Mouse (Mus musculus) MEL (cell line): Measurements from ENCODE around the gene Map7. TPM values are rescaled to one million over a fixed set of nuclear protein-coding genes. Genes with fewer than 3 reads are reported as not detected.

Experiments
- DNase-seq: peaks from one replicate; pipeline ENCODE4 v3.0.0; 2011; ENCODE audit warnings: low read depth, low spot score
- H3K27ac ChIP-seq: 2 replicates; pipeline ENCODE4 v1.5.1; 2012; ENCODE audit warnings: low read depth, mild to moderate bottlenecking, control low read depth, low read length, moderate library complexity; ENCODE audit not compliant: control insufficient read depth
- H3K27me3 ChIP-seq, 2 experiments: fragments of 150-350 bp in 1 of 2; sonication (generic) in 1 of 2; 2 replicates each; pipeline ENCODE4 v1.6.1; 2012; ENCODE audit warnings: low read length in 2 of 2, mild to moderate bottlenecking in 2 of 2, improper control_type of control experiment in 1 of 2, moderate library complexity in 1 of 2; ENCODE audit not compliant: insufficient read depth in 2 of 2, control insufficient read depth in 1 of 2
- H3K36me3 ChIP-seq, 2 experiments: 2 replicates each; pipeline ENCODE4 v1.6.1; 2012 to 2014; ENCODE audit warnings: low read length in 2 of 2, improper control_type of control experiment in 1 of 2, inconsistent platforms in 1 of 2, mild to moderate bottlenecking in 1 of 2; ENCODE audit not compliant: insufficient read depth in 2 of 2, control insufficient read depth in 1 of 2
- H3K4me1 ChIP-seq, 2 experiments: fragments of 150-350 bp in 1 of 2; sonication (generic) in 1 of 2; 2 replicates each; pipeline ENCODE4 v1.6.1; 2012; ENCODE audit warnings: low read length in 2 of 2, improper control_type of control experiment in 1 of 2, mild to moderate bottlenecking in 1 of 2; ENCODE audit not compliant: insufficient read depth in 2 of 2, control insufficient read depth in 1 of 2
- H3K4me3 ChIP-seq, 2 experiments: fragments of 150-350 bp in 1 of 2; sonication (generic) in 1 of 2; 2 replicates each; pipeline ENCODE4 v1.5.1; 2012; ENCODE audit warnings: low read depth in 2 of 2, low read length in 2 of 2, mild to moderate bottlenecking in 2 of 2, moderate library complexity in 2 of 2, control low read depth in 1 of 2, improper control_type of control experiment in 1 of 2; ENCODE audit not compliant: control insufficient read depth in 1 of 2, insufficient read depth in 1 of 2
- H3K79me2 ChIP-seq: 2 replicates; pipeline ENCODE4 v1.6.1; 2012; ENCODE audit warnings: mild to moderate bottlenecking, low read length, moderate library complexity; ENCODE audit not compliant: control insufficient read depth, poor library complexity, insufficient read depth
- H3K9ac ChIP-seq: 2 replicates; pipeline ENCODE4 v1.6.1; 2012; ENCODE audit warnings: low read depth, mild to moderate bottlenecking, control low read depth, low read length, moderate library complexity; ENCODE audit not compliant: control insufficient read depth, poor library complexity, severe bottlenecking
- H3K9me3 ChIP-seq: fragments of 150-350 bp; sonication (generic); replicated peaks from 2 replicates; pipeline ENCODE4 v1.6.1; 2012; ENCODE audit warnings: mild to moderate bottlenecking, low read length, improper control_type of control experiment, moderate library complexity; ENCODE audit not compliant: insufficient read depth
- CHD2 ChIP-seq: IDR thresholded peaks from 2 replicates; pipeline ENCODE4 v1.6.1; 2011; ENCODE audit warnings: low read length, improper control_type of control experiment
- CTCF ChIP-seq, 3 experiments: IDR thresholded peaks in 2 of 3; conservative IDR thresholded peaks in 1 of 3; 2 replicates each; pipeline ENCODE4 v1.5.1; 2011 to 2012; ENCODE audit warnings: low read length in 3 of 3, low read depth in 2 of 3, mild to moderate bottlenecking in 2 of 3, improper control_type of control experiment in 1 of 3, inconsistent platforms in 1 of 3, mixed read lengths in 1 of 3, moderate library complexity in 1 of 3; ENCODE audit not compliant: control insufficient read depth in 1 of 3, insufficient read depth in 1 of 3, poor library complexity in 1 of 3, severe bottlenecking in 1 of 3
- E2F4 ChIP-seq: IDR thresholded peaks from 2 replicates; pipeline ENCODE4 v1.6.1; 2011; ENCODE audit warnings: low read depth, low read length, improper control_type of control experiment, borderline replicate concordance
- ELF1 ChIP-seq: IDR thresholded peaks from 2 replicates; pipeline ENCODE4 v1.6.1; 2014; ENCODE audit warnings: low read depth, mild to moderate bottlenecking, inconsistent platforms, low read length, improper control_type of control experiment, moderate library complexity
- EP300 ChIP-seq, 2 experiments: IDR thresholded peaks; 2 replicates each; pipeline ENCODE4 v1.6.1; 2011; ENCODE audit warnings: improper control_type of control experiment in 2 of 2, low read length in 2 of 2, low read depth in 1 of 2, mild to moderate bottlenecking in 1 of 2
- GABPA ChIP-seq: IDR thresholded peaks from 2 replicates; pipeline ENCODE4 v1.6.1; 2012; ENCODE audit warnings: low read depth, mild to moderate bottlenecking, inconsistent platforms, low read length, improper control_type of control experiment, moderate library complexity
- HCFC1 ChIP-seq: IDR thresholded peaks from 2 replicates; pipeline ENCODE4 v1.6.1; 2012; ENCODE audit warnings: low read depth, mild to moderate bottlenecking, inconsistent platforms, low read length, improper control_type of control experiment, moderate library complexity
- MAX ChIP-seq: IDR thresholded peaks from 2 replicates; pipeline ENCODE4 v1.6.1; 2011; ENCODE audit warnings: low read length, improper control_type of control experiment
- MAZ ChIP-seq: IDR thresholded peaks from 2 replicates; pipeline ENCODE4 v1.6.1; 2012; ENCODE audit warnings: low read depth, mild to moderate bottlenecking, inconsistent platforms, low read length, improper control_type of control experiment
- MYB ChIP-seq: IDR thresholded peaks from 2 replicates; pipeline ENCODE4 v1.6.1; 2011; ENCODE audit warnings: mild to moderate bottlenecking, low read depth, low read length, improper control_type of control experiment
- NELFE ChIP-seq: IDR thresholded peaks from 2 replicates; pipeline ENCODE4 v1.6.1; 2011; ENCODE audit warnings: low read depth, low read length, improper control_type of control experiment
- POLR2AphosphoS5 ChIP-seq: IDR thresholded peaks from 2 replicates; pipeline ENCODE4 v1.6.1; 2012; ENCODE audit warnings: low read depth, borderline replicate concordance, mild to moderate bottlenecking, inconsistent platforms, low read length, moderate library complexity, mixed read lengths
- SIN3A ChIP-seq: IDR thresholded peaks from 2 replicates; pipeline ENCODE4 v1.6.1; 2012; ENCODE audit warnings: low read length, improper control_type of control experiment, inconsistent platforms
- TBP ChIP-seq: IDR thresholded peaks from 2 replicates; pipeline ENCODE4 v1.8.0; 2011; ENCODE audit warnings: low read depth, low read length, improper control_type of control experiment
- TCF12 ChIP-seq: IDR thresholded peaks from 2 replicates; pipeline ENCODE4 v1.6.1; 2014; ENCODE audit warnings: low read depth, mild to moderate bottlenecking, inconsistent platforms, low read length, improper control_type of control experiment, moderate library complexity
- UBTF ChIP-seq: IDR thresholded peaks from 2 replicates; pipeline ENCODE4 v1.6.1; 2012; ENCODE audit warnings: low read depth, mild to moderate bottlenecking, inconsistent platforms, low read length, improper control_type of control experiment, moderate library complexity, borderline replicate concordance; ENCODE audit not compliant: insufficient read depth
- USF2 ChIP-seq, 2 experiments: IDR thresholded peaks; 2 replicates each; pipeline ENCODE4 v1.6.1; 2011 to 2012; ENCODE audit warnings: improper control_type of control experiment in 2 of 2, low read length in 2 of 2, borderline replicate concordance in 1 of 2, inconsistent platforms in 1 of 2, low read depth in 1 of 2, mild to moderate bottlenecking in 1 of 2; ENCODE audit not compliant: insufficient read depth in 1 of 2
- ZC3H11A ChIP-seq: IDR thresholded peaks from 2 replicates; pipeline ENCODE4 v1.6.1; 2012; ENCODE audit warnings: low read depth, mild to moderate bottlenecking, inconsistent platforms, low read length, improper control_type of control experiment
- ZMIZ1 ChIP-seq: IDR thresholded peaks from 2 replicates; pipeline ENCODE4 v1.6.1; 2012; ENCODE audit warnings: low read depth, mild to moderate bottlenecking, inconsistent platforms, low read length, improper control_type of control experiment, moderate library complexity
- ZNF384 ChIP-seq: IDR thresholded peaks from 2 replicates; pipeline ENCODE4 v1.6.1; 2012; ENCODE audit warnings: low read depth, mild to moderate bottlenecking, inconsistent platforms, low read length, improper control_type of control experiment
- polyA plus RNA-seq, 2 experiments: library from polyadenylated mRNA; stranded (reverse) in 1 of 2; unstranded in 1 of 2; fragments of >175 nt in 1 of 2; fragments of >200 nt in 1 of 2; gene quantifications; 2 replicates each; pipeline versions ENCODE4 v1.2.1 to v1.2.4; 2012; ENCODE audit warnings: low replicate concordance in 2 of 2, low read depth in 1 of 2; ENCODE audit not compliant: insufficient read length in 2 of 2, insufficient read depth in 1 of 2, missing spikeins in 1 of 2
- total RNA-seq: library from RNA; depleted of rRNA; stranded (reverse); fragments of 300-350 nt; gene quantifications from 2 replicates; pipeline ENCODE4 v1.2.3, GENCODE M21; 2012

The Map7 gene
- total and polyA plus RNA-seq, 3 experiments = 3.1 to 9.5 TPM; not detected in 1

- Histone ChIP-seq H3K9ac (no peak overlapping the region), H3K27me3 (no peaks in the 10 kb centered on the region), H3K4me3 (no peak overlapping the region), H3K27ac (no peak overlapping the region), H3K79me2 (no peaks in the 10 kb centered on the region), H3K4me1 (no peaks in the 10 kb centered on the region), H3K36me3 (no peaks in the 10 kb centered on the region), H3K9me3 (no peaks in the 10 kb centered on the region)
- no peak for TF ChIP-seq EP300 (IDR thresholded peaks at IDR 0.05; ENCODE audit: low read depth in 1 of 2, low read length in 2 of 2)
- TF ChIP-seq HCFC1 = no peak
- TF ChIP-seq SIN3A = no peak
- TF ChIP-seq MYB = no peak
- TF ChIP-seq NELFE = no peak
- TF ChIP-seq TBP = no peak
- TF ChIP-seq ZC3H11A = no peak
- no peak for TF ChIP-seq ZMIZ1
- no peak for TF ChIP-seq USF2 (IDR thresholded peaks at IDR 0.05; ENCODE audit: borderline replicate concordance in 1 of 2, insufficient read depth in 1 of 2, low read depth in 1 of 2, low read length in 2 of 2)
- TF ChIP-seq MAZ = no peak
- no peak for TF ChIP-seq E2F4
- no peak for DNase-seq
These were observed 50.9 kb downstream of the Map7 start for GRCm38 (mm10) chr10:20198968-20199737.

- TF ChIP-seq USF2 (IDR thresholded peaks at IDR 0.05; ENCODE audit: borderline replicate concordance in 1 of 2, insufficient read depth in 1 of 2, low read depth in 1 of 2, low read length in 2 of 2) = no peak
- TF ChIP-seq UBTF = no peak
- TF ChIP-seq EP300 (IDR thresholded peaks at IDR 0.05; ENCODE audit: low read depth in 1 of 2, low read length in 2 of 2) = no peak
- no peak for TF ChIP-seq MYB
- no peak for TF ChIP-seq CTCF (IDR thresholded peaks at IDR 0.05 in 2 of 3, conservative IDR thresholded peaks at IDR 0.05 in 1 of 3; ENCODE audit: control insufficient read depth in 1 of 3, insufficient read depth in 1 of 3, low read depth in 2 of 3, low read length in 3 of 3, poor library complexity in 1 of 3, severe bottlenecking in 1 of 3)
- no peak for TF ChIP-seq ELF1
- no peak for TF ChIP-seq MAX
- TF ChIP-seq MAZ = no peak
- no peak for TF ChIP-seq GABPA
- TF ChIP-seq TCF12 = no peak
- no peak for TF ChIP-seq ZMIZ1
- TF ChIP-seq POLR2AphosphoS5 = no peak
- no peak for TF ChIP-seq CHD2
- no peak for TF ChIP-seq ZNF384
- TF ChIP-seq, all 39 proteins: peak for 0
- Histone ChIP-seq H3K27ac (no peak overlapping the region), H3K79me2 (no peaks in the 10 kb centered on the region), H3K9me3 (no peaks in the 10 kb centered on the region), H3K9ac (no peak overlapping the region), H3K36me3 (no peaks in the 10 kb centered on the region), H3K27me3 (no peaks in the 10 kb centered on the region), H3K4me3 (no peak overlapping the region), H3K4me1 (no peaks in the 10 kb centered on the region)
- no peak for DNase-seq
These were observed 53.0 kb downstream of the Map7 start for GRCm38 (mm10) chr10:20201236-20201635.
